8 mouse cellular contexts compared by ENCODE assay signal in the genomic region with DNA sequence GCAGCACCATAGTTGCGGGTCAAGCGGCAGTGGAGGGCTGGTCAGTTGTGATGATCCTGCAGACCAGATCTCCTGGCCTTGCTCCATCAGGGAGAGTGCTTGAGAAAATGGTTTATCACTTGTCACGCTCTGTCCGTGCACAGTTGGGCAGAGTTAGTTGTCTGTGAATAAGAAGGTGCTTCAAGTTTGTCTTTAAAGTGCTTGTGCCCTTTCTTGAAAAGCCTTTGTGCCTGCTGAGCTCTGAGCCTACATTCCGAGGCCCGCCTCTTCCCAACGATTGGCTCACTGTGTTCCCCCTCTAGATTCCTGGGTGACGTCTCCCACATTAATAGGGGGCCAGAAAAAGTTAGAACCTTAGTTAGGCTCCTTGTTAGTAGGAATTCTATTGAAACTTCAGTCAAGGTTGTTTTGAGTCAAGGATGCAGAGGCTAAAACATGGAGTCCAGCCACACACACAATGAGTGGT. TPM values are rescaled to one million over a fixed set of nuclear protein-coding genes. Genes with fewer than 3 reads are reported as not detected.
DNase-seq lines count a peak whose midpoint lies in the region; ATAC-seq lines count a peak whose summit lies in the region.

No protein-coding gene starts in this region.

- H3K9me3 ChIP-seq in kidney, embryonic 14.5 days (ENCODE audit: control insufficient read depth, low read length), result no peaks in the 10 kb centered on the region
- no peaks in the 10 kb centered on the region for H3K9me3 ChIP-seq in hindbrain, embryonic 10.5 days
- no peaks in the 10 kb centered on the region for H3K9me3 ChIP-seq in midbrain, embryonic 11.5 days (ENCODE audit: control insufficient read depth, low read length)

- DNase-seq in kidney, adult 9 months, result no peak
- peak; percentile 57 for DNase-seq in NIH3T3 (ENCODE audit: low read depth)
- no peak for DNase-seq in hindbrain, embryonic 10.5 days (ENCODE audit: low spot score)
- DNase-seq in midbrain, embryonic 11.5 days (ENCODE audit: low spot score, missing footprints), result no peak
- DNase-seq in spleen, postnatal 36 days (ENCODE audit: low spot score in 2 of 2), result no peak
- DNase-seq in spleen, postnatal 4 days (ENCODE audit: low spot score in 2 of 2), result no peak
- DNase-seq in gastrocnemius, postnatal 25 days, result no peak

- peaks cover 53% of the 10 kb centered on the region for H3K4me1 ChIP-seq in kidney, embryonic 14.5 days (ENCODE audit: control insufficient read depth, insufficient read depth, low read length)
- H3K4me1 ChIP-seq in hindbrain, embryonic 10.5 days (replicated peaks), result peaks cover 73% of the 10 kb centered on the region
- peaks cover 35% of the 10 kb centered on the region for H3K4me1 ChIP-seq in midbrain, embryonic 11.5 days (ENCODE audit: control insufficient read depth, insufficient read depth, low read length)

- peak overlapping the region; percentile 67 for H3K9ac ChIP-seq in kidney, embryonic 14.5 days (ENCODE audit: low read depth, low read length)
- peak overlapping the region; percentile 59 for H3K9ac ChIP-seq in midbrain, embryonic 11.5 days (ENCODE audit: low read length)

- no peak for ATAC-seq in kidney, embryonic 14.5 days (ENCODE audit: low FRiP score, low TSS enrichment)
- ATAC-seq in midbrain, embryonic 11.5 days (ENCODE audit: low FRiP score), result no peak

- peak overlapping the region; percentile 87 for H3K4me2 ChIP-seq in kidney, embryonic 14.5 days (replicated peaks; ENCODE audit: low read depth, low read length)
- peak overlapping the region; percentile 70 for H3K4me2 ChIP-seq in midbrain, embryonic 11.5 days

- peaks cover 6% of the 10 kb centered on the region for H3K36me3 ChIP-seq in kidney, embryonic 14.5 days (ENCODE audit: control insufficient read depth, insufficient read depth, low read length)
- peaks cover 7% of the 10 kb centered on the region for H3K36me3 ChIP-seq in hindbrain, embryonic 10.5 days
- H3K36me3 ChIP-seq in midbrain, embryonic 11.5 days (ENCODE audit: control insufficient read depth, insufficient read depth, low read length), result no peaks in the 10 kb centered on the region

- no peaks in the 10 kb centered on the region for H3K27me3 ChIP-seq in kidney, embryonic 14.5 days (ENCODE audit: control insufficient read depth, insufficient read depth, low read length)
- H3K27me3 ChIP-seq in hindbrain, embryonic 10.5 days (ENCODE audit: insufficient read depth, poor library complexity, severe bottlenecking), result peaks cover 63% of the 10 kb centered on the region
- H3K27me3 ChIP-seq in midbrain, embryonic 11.5 days (ENCODE audit: control insufficient read depth, insufficient read depth, low read length), result peaks cover 28% of the 10 kb centered on the region

- WGBS in kidney, embryonic 14.5 days, result 6% methylated on average over 8 of the region's 8 CpGs
- WGBS in hindbrain, embryonic 10.5 days, result 5% methylated on average over 8 of the region's 8 CpGs
- WGBS in midbrain, embryonic 11.5 days, result 3% methylated on average over 8 of the region's 8 CpGs

- peak overlapping the region; percentile 69 for H3K27ac ChIP-seq in kidney, embryonic 14.5 days (ENCODE audit: low read depth, low read length)
- H3K27ac ChIP-seq in hindbrain, embryonic 10.5 days, result peak overlapping the region; percentile 87
- no peak overlapping the region for H3K27ac ChIP-seq in midbrain, embryonic 11.5 days (ENCODE audit: low read depth, low read length)

- H3K4me3 ChIP-seq in kidney, embryonic 14.5 days (ENCODE audit: low read length), result peak overlapping the region; percentile 63
- peak overlapping the region; percentile 61 for H3K4me3 ChIP-seq in hindbrain, embryonic 10.5 days
- H3K4me3 ChIP-seq in midbrain, embryonic 11.5 days (ENCODE audit: low read depth, low read length), result peak overlapping the region; percentile 34

RNA-seq across cellular contexts. Expression of gene Rassf1, which starts 0.6 kb away (rescaled TPM):
- polyA plus RNA-seq in kidney, embryonic 14.5 days (2014; fragmentation: Nextera tagmentation; extraction: Ambion mirVana), result 53.2 and 60.1 TPM in 2 replicates
- polyA plus RNA-seq in hindbrain, embryonic 10.5 days (2016; fragmentation: Nextera tagmentation; extraction: Ambion mirVana), result 46.4 and 48.3 TPM in 2 replicates
- 40.5 and 44.0 TPM in 2 replicates for polyA plus RNA-seq in midbrain, embryonic 11.5 days (2014; fragmentation: Nextera tagmentation; extraction: Ambion mirVana)
- 10 to 100 TPM; 10.8 to 12.5 TPM for total RNA-seq in gastrocnemius, postnatal 25 days (2021)

RNA-seq across cellular contexts. Expression of gene Zmynd10, which starts 4.8 kb away (rescaled TPM):
- polyA plus RNA-seq in kidney, embryonic 14.5 days (2014; fragmentation: Nextera tagmentation; extraction: Ambion mirVana), result 0.76 and 1.7 TPM in 2 replicates
- polyA plus RNA-seq in hindbrain, embryonic 10.5 days (2016; fragmentation: Nextera tagmentation; extraction: Ambion mirVana), result 2.6 and 4.7 TPM in 2 replicates
- 0.33 and 0.49 TPM in 2 replicates for polyA plus RNA-seq in midbrain, embryonic 11.5 days (2014; fragmentation: Nextera tagmentation; extraction: Ambion mirVana)
- total RNA-seq in gastrocnemius, postnatal 25 days (2021), result not detected

RNA-seq across cellular contexts. Expression of gene Nprl2, which starts 9.9 kb away (rescaled TPM):
- polyA plus RNA-seq in kidney, embryonic 14.5 days (2014; fragmentation: Nextera tagmentation; extraction: Ambion mirVana), result 41.0 and 48.6 TPM in 2 replicates
- polyA plus RNA-seq in hindbrain, embryonic 10.5 days (2016; fragmentation: Nextera tagmentation; extraction: Ambion mirVana), result 39.2 and 45.7 TPM in 2 replicates
- 39.1 and 43.3 TPM in 2 replicates for polyA plus RNA-seq in midbrain, embryonic 11.5 days (2014; fragmentation: Nextera tagmentation; extraction: Ambion mirVana)
- total RNA-seq in gastrocnemius, postnatal 25 days (2021), result 10 to 100 TPM in 1 of 2 experiments, 1 to 10 TPM in 1; 9.5 to 10.2 TPM

RNA-seq across cellular contexts. Expression of gene Cyb561d2, which starts 9.9 kb away (rescaled TPM):
- polyA plus RNA-seq in kidney, embryonic 14.5 days (2014; fragmentation: Nextera tagmentation; extraction: Ambion mirVana), result 28.7 and 32.3 TPM in 2 replicates
- polyA plus RNA-seq in hindbrain, embryonic 10.5 days (2016; fragmentation: Nextera tagmentation; extraction: Ambion mirVana), result 25.1 and 25.9 TPM in 2 replicates
- 18.3 and 18.9 TPM in 2 replicates for polyA plus RNA-seq in midbrain, embryonic 11.5 days (2014; fragmentation: Nextera tagmentation; extraction: Ambion mirVana)
- total RNA-seq in gastrocnemius, postnatal 25 days (2021), result 1 to 10 TPM; 2.0 TPM

RNA-seq across cellular contexts. Expression of gene Tusc2, which starts 11.1 kb away (rescaled TPM):
- 39.0 and 45.9 TPM in 2 replicates for polyA plus RNA-seq in kidney, embryonic 14.5 days (2014; fragmentation: Nextera tagmentation; extraction: Ambion mirVana)
- 79.8 and 87.1 TPM in 2 replicates for polyA plus RNA-seq in hindbrain, embryonic 10.5 days (2016; fragmentation: Nextera tagmentation; extraction: Ambion mirVana)
- polyA plus RNA-seq in midbrain, embryonic 11.5 days (2014; fragmentation: Nextera tagmentation; extraction: Ambion mirVana), result 94.5 and 94.6 TPM in 2 replicates
- total RNA-seq in gastrocnemius, postnatal 25 days (2021), result 10 to 100 TPM; 30.5 to 31.1 TPM
